8 mouse cellular contexts compared by ENCODE assay signal in genomic region chr17:24886134-24886931, GRCm38 (mm10). TPM values are rescaled to one million over a fixed set of nuclear protein-coding genes. Genes with fewer than 3 reads are reported as not detected.
DNase-seq lines count a peak whose midpoint lies in the region; ATAC-seq and TF ChIP-seq lines count a peak whose summit lies in the region.

Nubp2 (minus strand) TSS chr17:24886349.
Spsb3 (plus strand) TSS chr17:24886643.

- no peak for TF ChIP-seq CTCF in CH12.LX (conservative IDR thresholded peaks at IDR 0.05 in 1 of 2, IDR thresholded peaks at IDR 0.05 in 1 of 2; ENCODE audit: low read depth in 2 of 2, low read length in 2 of 2)

- WGBS in forebrain, embryonic 11.5 days = under 1% methylated on average over 66 of the region's 69 CpGs
- under 1% methylated on average over 69 of the region's 69 CpGs for WGBS in heart, embryonic 16.5 days
- WGBS in liver, embryonic 15.5 days (ENCODE audit: insufficient replicate concordance) = under 1% methylated on average over 69 of the region's 69 CpGs
- WGBS in neural tube, embryonic 12.5 days = under 1% methylated on average over 69 of the region's 69 CpGs

- TF ChIP-seq EP300 in CH12.LX (IDR thresholded peaks at IDR 0.05; ENCODE audit: low read length) = no peak

- no peak within 1 kb of the TSS; the same call in 1 of the 2 replicates for H3K27ac ChIP-seq in CH12.LX (ENCODE audit: insufficient read depth, low read depth)
- no peak within 1 kb of the TSS for H3K27ac ChIP-seq in forebrain, embryonic 11.5 days (ENCODE audit: low read depth, low read length)
- H3K27ac ChIP-seq in heart, embryonic 16.5 days (ENCODE audit: low read length) = peak within 1 kb of the TSS; percentile 80
- peak within 1 kb of the TSS; percentile 94 for H3K27ac ChIP-seq in liver, embryonic 15.5 days (replicated peaks)
- peak within 1 kb of the TSS; percentile 64 for H3K27ac ChIP-seq in neural tube, embryonic 12.5 days

- H3K4me3 ChIP-seq in CH12.LX (replicated peaks in 1 of 3; ENCODE audit: low read depth in 2 of 3, low read length in 2 of 3, poor library complexity in 1 of 3) = peak within 1 kb of the TSS; percentile 89 to 94 (median 92)
- H3K4me3 ChIP-seq in forebrain, embryonic 11.5 days (ENCODE audit: low read depth, low read length) = peak within 1 kb of the TSS; percentile 87
- peak within 1 kb of the TSS; percentile 97 for H3K4me3 ChIP-seq in heart, embryonic 16.5 days (ENCODE audit: low read length)
- peak within 1 kb of the TSS; percentile 96 for H3K4me3 ChIP-seq in liver, embryonic 15.5 days (replicated peaks)
- H3K4me3 ChIP-seq in neural tube, embryonic 12.5 days = peak within 1 kb of the TSS; percentile 89

- no peak for TF ChIP-seq RAD21 in CH12.LX (IDR thresholded peaks at IDR 0.05; ENCODE audit: low read depth, low read length)

- in situ Hi-C loops in CH12.LX (cut with MboI; ENCODE audit: low pct_ligation_motif_present, low pct_unique_long_range_greater_than_20kb, low sequenced_read_pairs) = loop anchor here (5.0 kb wide), 2 partner anchors 34 to 144 kb away; partner anchors contain the start of gene Fahd1

- peaks cover 13 to 69% of the 10 kb centered on the region in 2 experiments for H3K4me1 ChIP-seq in CH12.LX (ENCODE audit: control insufficient read depth in 1 of 2, insufficient read depth in 2 of 2)
- H3K4me1 ChIP-seq in forebrain, embryonic 11.5 days (replicated peaks; ENCODE audit: control insufficient read depth, insufficient read depth, low read length) = peaks cover 11% of the 10 kb centered on the region; the same call in 1 of the 2 replicates
- H3K4me1 ChIP-seq in heart, embryonic 16.5 days (ENCODE audit: control insufficient read depth, insufficient read depth, low read length) = peaks cover 20% of the 10 kb centered on the region
- H3K4me1 ChIP-seq in liver, embryonic 15.5 days (replicated peaks) = peaks cover 67% of the 10 kb centered on the region
- H3K4me1 ChIP-seq in neural tube, embryonic 12.5 days = peaks cover 22% of the 10 kb centered on the region

- peak; percentile 99 for DNase-seq in CH12.LX (ENCODE audit: extremely low read depth)
- DNase-seq in c-Kit-positive CD71-positive TER-119-negative erythroid progenitor cells, embryonic 14.5 days (ENCODE audit: low read depth) = peak; percentile 98
- peak; percentile 98 for DNase-seq in forebrain, embryonic 11.5 days (ENCODE audit: low spot score)
- DNase-seq in kidney, postnatal 36 days = peak; percentile 99 to 100
- peak; percentile 100 for DNase-seq in telencephalon, adult 2 months (ENCODE audit: low read depth, low spot score)

- peaks cover 50 to 78% of the 10 kb centered on the region in 2 experiments for H3K36me3 ChIP-seq in CH12.LX (replicated peaks in 1 of 2; ENCODE audit: control insufficient read depth in 1 of 2, insufficient read depth in 1 of 2, low read length in 1 of 2)
- peaks cover 8% of the 10 kb centered on the region; the same call in 1 of the 2 replicates for H3K36me3 ChIP-seq in forebrain, embryonic 11.5 days (ENCODE audit: control insufficient read depth, insufficient read depth, low read length)
- peaks cover 23% of the 10 kb centered on the region for H3K36me3 ChIP-seq in heart, embryonic 16.5 days (ENCODE audit: control insufficient read depth, insufficient read depth)
- H3K36me3 ChIP-seq in liver, embryonic 15.5 days (replicated peaks) = peaks cover 72% of the 10 kb centered on the region
- peaks cover 42% of the 10 kb centered on the region for H3K36me3 ChIP-seq in neural tube, embryonic 12.5 days

- H3K79me2 ChIP-seq in CH12.LX (replicated peaks; ENCODE audit: control insufficient read depth, extremely low read depth, insufficient read depth, poor library complexity, severe bottlenecking) = peaks cover 17% of the 10 kb centered on the region

- H3K4me2 ChIP-seq in CH12.LX (ENCODE audit: insufficient read depth, low read depth, poor library complexity, severe bottlenecking) = peak within 1 kb of the TSS; percentile 85
- H3K4me2 ChIP-seq in forebrain, embryonic 11.5 days (ENCODE audit: low read depth, low read length, severe bottlenecking) = peak within 1 kb of the TSS; percentile 96
- H3K4me2 ChIP-seq in heart, embryonic 16.5 days (ENCODE audit: low read depth, low read length) = peak within 1 kb of the TSS; percentile 98
- H3K4me2 ChIP-seq in liver, embryonic 15.5 days = peak within 1 kb of the TSS; percentile 87
- H3K4me2 ChIP-seq in neural tube, embryonic 12.5 days (replicated peaks) = peak within 1 kb of the TSS; percentile 97

- peak within 1 kb of the TSS; percentile 70 for H3K9ac ChIP-seq in CH12.LX (ENCODE audit: insufficient read depth, low read depth)
- H3K9ac ChIP-seq in forebrain, embryonic 11.5 days (ENCODE audit: low read length) = peak within 1 kb of the TSS; percentile 78
- peak within 1 kb of the TSS; percentile 94 for H3K9ac ChIP-seq in heart, embryonic 16.5 days (ENCODE audit: low read length)
- H3K9ac ChIP-seq in liver, embryonic 15.5 days = peak within 1 kb of the TSS; percentile 96
- peak within 1 kb of the TSS; percentile 86 for H3K9ac ChIP-seq in neural tube, embryonic 12.5 days

- no peaks in the 10 kb centered on the region for H3K27me3 ChIP-seq in CH12.LX (replicated peaks)
- no peaks in the 10 kb centered on the region for H3K27me3 ChIP-seq in forebrain, embryonic 11.5 days (ENCODE audit: control insufficient read depth, insufficient read depth, low read length)
- H3K27me3 ChIP-seq in heart, embryonic 16.5 days (ENCODE audit: control insufficient read depth, insufficient read depth, low read length) = no peaks in the 10 kb centered on the region
- no peaks in the 10 kb centered on the region for H3K27me3 ChIP-seq in liver, embryonic 15.5 days
- H3K27me3 ChIP-seq in neural tube, embryonic 12.5 days (replicated peaks) = no peaks in the 10 kb centered on the region

- dilution Hi-C loops in CH12.LX (cut with MboI; ENCODE audit: extremely low pct_ligation_motif_present, extremely low pct_unique_long_range_greater_than_20kb, low sequenced_read_pairs) = no loop called here

- peak; percentile 97 for ATAC-seq in forebrain, embryonic 11.5 days (replicated peaks; ENCODE audit: low FRiP score)
- ATAC-seq in heart, embryonic 16.5 days (replicated peaks; ENCODE audit: extremely low read depth, insufficient read depth, low FRiP score) = peak; percentile 95
- ATAC-seq in liver, embryonic 15.5 days (ENCODE audit: insufficient read depth) = peak; percentile 95
- ATAC-seq in neural tube, embryonic 12.5 days (ENCODE audit: low FRiP score, low read depth) = peak; percentile 95

- no peaks in the 10 kb centered on the region for H3K9me3 ChIP-seq in CH12.LX (replicated peaks; ENCODE audit: low read length)
- H3K9me3 ChIP-seq in forebrain, embryonic 11.5 days (ENCODE audit: control insufficient read depth, low read length) = no peaks in the 10 kb centered on the region
- H3K9me3 ChIP-seq in heart, embryonic 16.5 days (replicated peaks; ENCODE audit: control insufficient read depth, low read length) = no peaks in the 10 kb centered on the region
- H3K9me3 ChIP-seq in liver, embryonic 15.5 days (replicated peaks) = no peaks in the 10 kb centered on the region
- no peaks in the 10 kb centered on the region for H3K9me3 ChIP-seq in neural tube, embryonic 12.5 days

- peak; percentile 76 for TF ChIP-seq POLR2A in CH12.LX (IDR thresholded peaks at IDR 0.05; ENCODE audit: low read depth, low read length)

TF ChIP-seq in CH12.LX, 34 proteins besides CTCF, POLR2A, EP300 and RAD21 (continues in another document):
- TF ChIP-seq ZNF384 (IDR thresholded peaks at IDR 0.05; ENCODE audit: low read depth, low read length) (peak; percentile 100), GABPA (IDR thresholded peaks at IDR 0.05; ENCODE audit: insufficient replicate concordance, low read depth, low read length) (peak; percentile 28; the same call in 1 of the 2 replicates), POLR2AphosphoS2 (IDR thresholded peaks at IDR 0.05; ENCODE audit: low read depth, low read length) (peak; percentile 60; the same call in 1 of the 2 replicates), SIN3A (IDR thresholded peaks at IDR 0.05; ENCODE audit: low read length) (peak; percentile 100), MAZ (IDR thresholded peaks at IDR 0.05; ENCODE audit: low read depth, low read length) (no peak), NELFE (IDR thresholded peaks at IDR 0.05; ENCODE audit: low read depth, low read length) (peak; percentile 73), ZMIZ1 (IDR thresholded peaks at IDR 0.05; ENCODE audit: low read depth, low read length) (peak; percentile 33; the same call in 1 of the 2 replicates), KAT2A (IDR thresholded peaks at IDR 0.05; ENCODE audit: insufficient replicate concordance, low read length) (peak; percentile 93; the same call in 1 of the 2 replicates), ETS1 (conservative IDR thresholded peaks at IDR 0.05; ENCODE audit: low read depth, low read length) (no peak), SMC3 (IDR thresholded peaks at IDR 0.05; ENCODE audit: low read depth, low read length) (no peak), MXI1 (IDR thresholded peaks at IDR 0.05; ENCODE audit: low read depth, low read length) (peak; percentile 91), ELF1 (IDR thresholded peaks at IDR 0.05; ENCODE audit: low read depth, low read length) (peak; percentile 100), USF2 (conservative IDR thresholded peaks at IDR 0.05; ENCODE audit: low read depth, low read length) (no peak), USF1 (IDR thresholded peaks at IDR 0.05; ENCODE audit: low read depth, low read length) (no peak), NRF1 (IDR thresholded peaks at IDR 0.05; ENCODE audit: low read depth, low read length) (peak; percentile 35), MYC (IDR thresholded peaks at IDR 0.05; ENCODE audit: low read depth, low read length) (peak; percentile 57; the same call in 1 of the 2 replicates)

RNA-seq across cellular contexts. Expression of gene Nubp2, which starts in this region (rescaled TPM):
- total RNA-seq in CH12.LX (2012; rRNA removed) (70.9 and 86.9 TPM in 2 replicates), CH12.LX (2014; rRNA removed) (74.3 and 89.1 TPM in 2 replicates)
- 109 and 124 TPM in 2 replicates for polyA plus RNA-seq in CH12.LX (2012; ENCODE audit: insufficient read length, low read depth)
- 71.9 and 82.0 TPM in 2 replicates for polyA plus RNA-seq in forebrain, embryonic 11.5 days (2014; fragmentation: Nextera tagmentation; extraction: Ambion mirVana)
- polyA plus RNA-seq in heart, embryonic 16.5 days (2015; fragmentation: Nextera tagmentation; extraction: Ambion mirVana) = 37.9 and 38.3 TPM in 2 replicates
- 68.1 and 73.5 TPM in 2 replicates for polyA plus RNA-seq in liver, embryonic 15.5 days (2015; fragmentation: Nextera tagmentation; extraction: Ambion mirVana)
- 75.4 and 75.9 TPM in 2 replicates for polyA plus RNA-seq in neural tube, embryonic 12.5 days (2016; fragmentation: Nextera tagmentation; extraction: Ambion mirVana)

RNA-seq across cellular contexts. Expression of gene Spsb3, which starts in this region (rescaled TPM):
- total RNA-seq in CH12.LX (2012; rRNA removed) (23.3 and 27.3 TPM in 2 replicates), CH12.LX (2014; rRNA removed) (21.1 and 21.3 TPM in 2 replicates)
- polyA plus RNA-seq in CH12.LX (2012; ENCODE audit: insufficient read length, low read depth) = 13.3 and 14.4 TPM in 2 replicates
- polyA plus RNA-seq in forebrain, embryonic 11.5 days (2014; fragmentation: Nextera tagmentation; extraction: Ambion mirVana) = 44.7 and 47.3 TPM in 2 replicates
- 33.7 and 34.0 TPM in 2 replicates for polyA plus RNA-seq in heart, embryonic 16.5 days (2015; fragmentation: Nextera tagmentation; extraction: Ambion mirVana)
- polyA plus RNA-seq in liver, embryonic 15.5 days (2015; fragmentation: Nextera tagmentation; extraction: Ambion mirVana) = 45.2 and 48.4 TPM in 2 replicates
- polyA plus RNA-seq in neural tube, embryonic 12.5 days (2016; fragmentation: Nextera tagmentation; extraction: Ambion mirVana) = 53.1 and 57.7 TPM in 2 replicates

Comparison
In these comparisons a context has a peak if more than half of its experiments do, and no peak if none do; other contexts are left out.
1. H3K27ac ChIP-seq: peak in heart, embryonic 16.5 days (single experiment), liver, embryonic 15.5 days (single experiment) and neural tube, embryonic 12.5 days (single experiment); none in CH12.LX (single experiment) and forebrain, embryonic 11.5 days (single experiment).
2. Peak in every context shown above with its lines, with median percentiles within 50 percentile points of each other: DNase-seq, H3K4me2 ChIP-seq, H3K4me3 ChIP-seq, H3K9ac ChIP-seq and ATAC-seq.